In genomic region chr19:43689419-43690246, GRCm38 (mm10) we compare ENCODE assay signal across 7 mouse cellular contexts. TPM values are rescaled to one million over a fixed set of nuclear protein-coding genes. Genes with fewer than 3 reads are reported as not detected.
DNase-seq lines count a peak whose midpoint lies in the region; ATAC-seq lines count a peak whose summit lies in the region.

TSS of gene Entpd7 (plus strand) at chr19:43689672.

- ATAC-seq in embryonic facial prominence, embryonic 11.5 days (replicated peaks; ENCODE audit: insufficient number of reproducible peaks, low FRiP score, low TSS enrichment, low read depth) = peak; percentile 98
- peak; percentile 97 for ATAC-seq in limb, embryonic 11.5 days (ENCODE audit: insufficient number of reproducible peaks, low FRiP score, low TSS enrichment, low read depth)
- ATAC-seq in midbrain, embryonic 14.5 days (ENCODE audit: low FRiP score, low TSS enrichment) = peak; percentile 98

- H3K4me2 ChIP-seq in embryonic facial prominence, embryonic 11.5 days (ENCODE audit: low read depth, low read length) = peak within 1 kb of the TSS; percentile 84
- peak within 1 kb of the TSS; percentile 88 for H3K4me2 ChIP-seq in limb, embryonic 11.5 days (ENCODE audit: low read depth, severe bottlenecking)
- peak within 1 kb of the TSS; percentile 84 for H3K4me2 ChIP-seq in midbrain, embryonic 14.5 days (ENCODE audit: low read length)

- H3K4me1 ChIP-seq in embryonic facial prominence, embryonic 11.5 days (ENCODE audit: control insufficient read depth, insufficient read depth, low read length) = no peaks in the 10 kb centered on the region
- no peaks in the 10 kb centered on the region for H3K4me1 ChIP-seq in limb, embryonic 11.5 days (ENCODE audit: control insufficient read depth, insufficient read depth, low read length)
- 0 out of 2 replicates have a peak, but pooled peaks cover 2% of the 10 kb centered on the region for H3K4me1 ChIP-seq in midbrain, embryonic 14.5 days (ENCODE audit: control insufficient read depth, insufficient read depth, low read length)

- H3K27ac ChIP-seq in embryonic facial prominence, embryonic 11.5 days (replicated peaks; ENCODE audit: low read depth, low read length) = no peak within 1 kb of the TSS
- H3K27ac ChIP-seq in limb, embryonic 11.5 days (replicated peaks; ENCODE audit: low read depth, low read length) = 0 out of 2 replicates have a peak within 1 kb of the TSS, but pooled peaks have one; percentile 3
- H3K27ac ChIP-seq in midbrain, embryonic 14.5 days (replicated peaks; ENCODE audit: low read depth, low read length) = peak within 1 kb of the TSS; percentile 71

- H3K9ac ChIP-seq in embryonic facial prominence, embryonic 11.5 days (replicated peaks; ENCODE audit: low read length) = peak within 1 kb of the TSS; percentile 85
- peak within 1 kb of the TSS; percentile 76 for H3K9ac ChIP-seq in limb, embryonic 11.5 days (ENCODE audit: low read length)
- peak within 1 kb of the TSS; percentile 87 for H3K9ac ChIP-seq in midbrain, embryonic 14.5 days (replicated peaks; ENCODE audit: low read length)

- WGBS in embryonic facial prominence, embryonic 11.5 days = under 1% methylated on average over 60 of the region's 60 CpGs
- under 1% methylated on average over 60 of the region's 60 CpGs for WGBS in limb, embryonic 11.5 days
- under 1% methylated on average over 60 of the region's 60 CpGs for WGBS in midbrain, embryonic 14.5 days

- peak; percentile 99 for DNase-seq in adrenal gland, postnatal 14 days
- DNase-seq in embryonic facial prominence, embryonic 11.5 days (ENCODE audit: low spot score) = peak; percentile 96
- peak; percentile 100 for DNase-seq in heart, adult 11 months
- DNase-seq in kidney, adult 18-20 months = peak; percentile 96
- DNase-seq in limb, embryonic 11.5 days (ENCODE audit: low spot score) = peak; percentile 96
- peak; percentile 96 for DNase-seq in midbrain, embryonic 14.5 days
- DNase-seq in spleen, adult 18-20 months = peak; percentile 87 to 92

- peak within 1 kb of the TSS; percentile 77 for H3K4me3 ChIP-seq in embryonic facial prominence, embryonic 11.5 days (ENCODE audit: low read depth, low read length)
- H3K4me3 ChIP-seq in limb, embryonic 11.5 days (ENCODE audit: low read depth, low read length) = peak within 1 kb of the TSS; percentile 90
- H3K4me3 ChIP-seq in midbrain, embryonic 14.5 days (replicated peaks; ENCODE audit: low read depth, low read length) = peak within 1 kb of the TSS; percentile 61

- H3K27me3 ChIP-seq in embryonic facial prominence, embryonic 11.5 days (ENCODE audit: control insufficient read depth, insufficient read depth, low read length) = no peaks in the 10 kb centered on the region
- no peaks in the 10 kb centered on the region for H3K27me3 ChIP-seq in limb, embryonic 11.5 days (ENCODE audit: control insufficient read depth, insufficient read depth, low read length)
- no peaks in the 10 kb centered on the region for H3K27me3 ChIP-seq in midbrain, embryonic 14.5 days (ENCODE audit: control insufficient read depth, insufficient read depth, low read length)

- no peaks in the 10 kb centered on the region for H3K36me3 ChIP-seq in embryonic facial prominence, embryonic 11.5 days (replicated peaks; ENCODE audit: control insufficient read depth, insufficient read depth, low read depth, low read length)
- H3K36me3 ChIP-seq in limb, embryonic 11.5 days (ENCODE audit: control insufficient read depth, insufficient read depth, low read length) = no peaks in the 10 kb centered on the region
- H3K36me3 ChIP-seq in midbrain, embryonic 14.5 days (ENCODE audit: control insufficient read depth, insufficient read depth, low read length) = no peaks in the 10 kb centered on the region

- no peaks in the 10 kb centered on the region for H3K9me3 ChIP-seq in embryonic facial prominence, embryonic 11.5 days (replicated peaks; ENCODE audit: control insufficient read depth, low read length)
- H3K9me3 ChIP-seq in limb, embryonic 11.5 days (ENCODE audit: control insufficient read depth, low read length) = no peaks in the 10 kb centered on the region
- H3K9me3 ChIP-seq in midbrain, embryonic 14.5 days (ENCODE audit: control insufficient read depth, low read length) = no peaks in the 10 kb centered on the region

RNA-seq across cellular contexts. Expression of gene Entpd7, which starts in this region (rescaled TPM):
- 16.3 and 18.5 TPM in 2 replicates for total RNA-seq in adrenal gland, postnatal 14 days (2021)
- polyA plus RNA-seq in embryonic facial prominence, embryonic 11.5 days (2014; fragmentation: Nextera tagmentation; extraction: Ambion mirVana) = 9.6 and 11.4 TPM in 2 replicates
- 13.7 and 16.7 TPM in 2 replicates for polyA plus RNA-seq in limb, embryonic 11.5 days (2014; fragmentation: Nextera tagmentation; extraction: Ambion mirVana)
- polyA plus RNA-seq in midbrain, embryonic 14.5 days (2014; fragmentation: Nextera tagmentation; extraction: Ambion mirVana) = 10.3 and 10.5 TPM in 2 replicates
